In the genomic region with DNA sequence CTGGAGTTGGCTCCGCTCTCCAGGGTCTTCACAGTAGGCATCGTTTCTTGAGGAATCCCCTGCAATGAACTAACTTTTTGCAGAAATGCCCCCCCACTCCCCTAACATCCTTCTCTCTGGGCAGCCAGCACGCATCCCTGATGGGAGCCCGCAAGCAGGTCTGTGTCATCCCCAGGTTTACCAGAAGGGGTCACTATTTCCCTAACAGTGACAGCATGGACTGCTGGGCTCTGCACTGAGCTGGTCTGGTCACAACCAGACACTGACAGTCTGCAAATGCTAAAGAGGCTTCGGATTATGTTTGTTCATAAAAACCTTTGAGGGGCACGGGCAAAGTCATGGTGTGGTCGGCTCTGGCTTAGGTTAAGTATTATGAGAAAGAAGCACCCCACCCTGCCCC, we compare ENCODE assay signal across 8 mouse cellular contexts.
A peak's percentile ranks its signal among the peaks of the same experiment; 100 is the strongest.
DNase-seq lines count a peak whose midpoint lies in the region; ATAC-seq lines count a peak whose summit lies in the region.

No protein-coding gene starts in this region.

- H3K4me2 ChIP-seq in hindbrain, embryonic 14.5 days (replicated peaks): no peak overlapping the region

- no peak overlapping the region for H3K27ac ChIP-seq in hindbrain, embryonic 14.5 days

- H3K4me1 ChIP-seq in hindbrain, embryonic 14.5 days (replicated peaks; ENCODE audit: control insufficient read depth, insufficient read depth, low read length): no peaks in the 10 kb centered on the region

- H3K9me3 ChIP-seq in hindbrain, embryonic 14.5 days (ENCODE audit: control insufficient read depth, low read length): no peaks in the 10 kb centered on the region

- H3K9ac ChIP-seq in hindbrain, embryonic 14.5 days: no peak overlapping the region

- no peaks in the 10 kb centered on the region for H3K27me3 ChIP-seq in hindbrain, embryonic 14.5 days (ENCODE audit: control insufficient read depth, insufficient read depth, low read length)

- WGBS in hindbrain, embryonic 14.5 days: 16% methylated on average over 7 of the region's 7 CpGs

- H3K4me3 ChIP-seq in hindbrain, embryonic 14.5 days (replicated peaks; ENCODE audit: low read length): no peak overlapping the region

- ATAC-seq in hindbrain, embryonic 14.5 days (ENCODE audit: low FRiP score): peak; percentile 89; the same call in 1 of the 2 replicates

- peak; percentile 57 for DNase-seq in T-cell, adult 2 months (ENCODE audit: low spot score)
- peak; percentile 93 to 96 for DNase-seq in cerebellum, postnatal 10 days
- DNase-seq in frontal cortex, postnatal 10 days (ENCODE audit: low spot score in 2 of 2): peak; percentile 58 to 80
- peak; percentile 95 for DNase-seq in hindbrain, embryonic 14.5 days (ENCODE audit: low spot score)
- peak; percentile 84 to 94 for DNase-seq in layer of hippocampus, postnatal 14 days (ENCODE audit: low spot score in 2 of 2)
- DNase-seq in lung, postnatal 14 days: peak; percentile 89
- DNase-seq in retina, postnatal 1 day: peak; percentile 89
- peak; percentile 56 to 60 for DNase-seq in thymus, postnatal 36 days

- peaks cover 38% of the 10 kb centered on the region for H3K36me3 ChIP-seq in hindbrain, embryonic 14.5 days (replicated peaks; ENCODE audit: control insufficient read depth, insufficient read depth)
